Mouse (Mus musculus): ENCODE measurements at regions not wholly inside any gene's neighbourhood (a gene's known extent, or its start where the extent isn't known, plus 50 kb on each side); places are given as distances from the start of the nearest gene placed in this dataset.

DNA sequence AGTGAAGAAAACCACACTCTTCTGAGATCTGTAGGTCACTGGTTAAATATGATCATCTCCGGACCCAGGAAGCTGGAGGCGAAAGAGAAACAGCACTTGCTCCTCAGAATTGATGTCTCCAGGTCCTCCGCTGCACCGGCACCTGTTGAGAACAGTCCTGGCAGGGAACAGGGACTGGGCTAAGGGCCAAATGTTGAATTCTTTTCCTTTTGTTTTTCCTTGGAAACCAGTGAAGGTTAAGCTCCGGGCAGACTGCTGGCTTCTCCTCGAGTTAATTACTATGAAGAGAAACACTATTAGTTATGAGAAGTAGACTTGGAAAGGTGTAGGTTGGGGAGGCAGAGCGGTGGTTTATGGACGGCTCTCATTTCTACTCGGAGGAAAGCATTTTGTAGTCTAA is 242.7 kb downstream of the Rngtt start:
- DNase-seq (ENCODE audit: low read depth, low spot score), result no peak

DNA sequence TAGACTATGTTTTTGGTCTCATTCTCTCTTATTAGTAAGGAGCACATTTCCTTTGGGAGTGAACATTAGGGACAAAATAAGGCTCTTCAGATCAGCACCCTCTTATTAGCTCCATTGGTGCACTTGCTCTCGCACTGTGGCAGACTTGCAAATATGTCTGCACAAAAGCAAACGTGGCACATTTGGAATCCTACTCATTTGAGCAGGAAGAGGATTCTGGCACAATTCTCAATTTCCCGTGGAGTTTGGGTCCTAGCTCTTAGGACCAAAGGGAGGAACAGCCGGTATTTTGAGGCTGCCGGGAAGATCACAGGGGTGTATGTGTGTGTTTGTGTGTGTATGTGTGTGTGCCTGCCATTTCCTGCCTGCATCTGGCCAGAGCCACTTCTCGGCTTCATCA is 244.5 kb downstream of the Rngtt start:
- no peak for DNase-seq (ENCODE audit: low read depth, low spot score)

DNA sequence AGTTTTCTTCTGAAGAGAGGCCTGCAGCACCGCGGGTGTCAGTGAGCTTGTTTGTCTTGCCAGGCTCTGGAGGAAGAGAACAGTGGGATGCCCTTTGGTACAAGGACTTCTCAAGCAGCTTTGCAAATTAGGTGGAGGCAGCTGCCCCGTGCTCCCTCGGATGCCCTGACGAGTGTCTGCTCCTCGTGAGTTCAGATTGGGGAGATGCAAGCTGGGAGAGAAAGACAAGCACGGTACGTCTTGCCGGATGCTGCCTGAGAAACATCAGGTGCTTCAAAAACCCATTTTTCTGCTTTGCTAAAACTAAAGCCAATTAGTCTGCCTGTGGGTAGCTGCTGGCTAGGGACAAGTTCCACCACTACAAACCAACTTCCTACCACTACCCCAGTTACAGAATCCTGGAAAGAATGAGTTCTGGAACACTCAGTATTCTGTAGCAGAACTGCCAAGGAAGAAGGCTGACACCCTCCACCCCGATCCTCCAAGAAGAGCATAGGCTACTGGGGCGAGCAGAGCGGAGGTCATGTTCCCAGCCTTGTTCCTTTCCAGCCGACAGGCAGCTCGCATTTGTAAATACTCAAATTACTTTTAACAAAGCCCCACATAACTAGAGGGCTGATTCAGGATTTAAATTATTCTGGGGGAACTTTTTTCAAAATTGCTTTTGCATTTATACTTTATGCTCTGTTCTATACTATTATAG is 245.3 kb downstream of the Rngtt start:
- DNase-seq (ENCODE audit: low read depth, low spot score), result no peak

DNA sequence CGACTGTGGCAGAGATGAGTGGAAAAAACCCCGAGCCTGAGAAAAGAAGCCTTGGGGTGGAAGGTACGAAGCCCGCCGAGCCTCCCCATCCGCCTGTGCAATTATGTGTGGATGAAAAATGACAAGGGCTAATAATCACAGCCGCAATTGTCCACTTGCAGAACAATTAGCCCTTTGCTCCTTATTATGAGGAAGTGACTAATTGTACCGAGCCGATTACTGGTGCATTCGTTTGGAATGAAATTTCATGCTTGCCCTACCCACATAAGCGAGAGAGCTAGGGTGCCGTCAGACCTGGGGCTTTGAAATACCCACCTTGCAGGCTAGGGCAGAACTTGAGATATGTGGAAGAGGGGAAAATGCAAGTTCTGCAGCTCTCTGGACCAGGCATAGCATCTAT is 245.9 kb downstream of the Rngtt start:
- DNase-seq (ENCODE audit: low read depth, low spot score), result no peak

DNA sequence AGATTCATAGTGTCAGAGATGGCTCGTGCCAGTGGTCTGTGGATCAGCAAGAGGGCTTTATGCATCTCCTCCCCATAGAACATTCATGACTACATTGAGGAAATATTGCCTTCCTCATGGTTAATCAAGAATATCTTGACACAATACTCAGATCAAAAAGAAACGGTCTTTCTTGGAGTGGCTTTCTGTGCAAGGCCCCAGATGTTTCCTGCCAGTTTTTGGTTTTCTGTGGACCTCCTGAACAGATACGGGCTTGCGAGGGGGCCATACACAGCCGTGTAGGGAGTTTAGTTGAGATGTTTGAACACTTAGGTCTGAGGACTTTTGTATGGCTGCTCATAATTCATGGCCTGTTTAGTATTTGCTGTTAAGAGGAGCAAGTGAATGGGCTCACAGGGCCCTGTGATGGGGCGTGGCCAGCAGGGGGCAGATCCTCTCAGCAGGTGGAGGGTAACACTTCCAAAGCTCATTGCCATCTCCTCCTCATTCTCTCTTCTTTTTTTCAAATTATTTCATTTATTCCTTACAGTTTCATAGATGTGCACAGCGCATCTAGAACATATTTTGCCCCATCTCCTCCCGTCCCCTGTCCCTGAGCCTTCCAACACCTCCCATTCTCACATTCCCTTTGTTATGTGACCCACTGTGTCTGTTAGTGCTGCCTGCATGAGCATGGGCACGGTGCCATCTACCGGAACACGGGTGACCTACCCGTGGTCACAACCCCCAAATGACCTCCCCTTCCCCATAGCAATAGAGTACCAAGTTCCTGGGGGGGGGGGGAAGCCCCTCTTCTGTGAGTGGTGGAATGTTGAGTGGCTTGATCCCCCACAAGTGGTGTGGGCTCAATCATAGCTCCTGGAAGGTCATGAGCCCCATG is 246.8 kb downstream of the Rngtt start:
- DNase-seq (ENCODE audit: low read depth, low spot score), result no peak

DNA sequence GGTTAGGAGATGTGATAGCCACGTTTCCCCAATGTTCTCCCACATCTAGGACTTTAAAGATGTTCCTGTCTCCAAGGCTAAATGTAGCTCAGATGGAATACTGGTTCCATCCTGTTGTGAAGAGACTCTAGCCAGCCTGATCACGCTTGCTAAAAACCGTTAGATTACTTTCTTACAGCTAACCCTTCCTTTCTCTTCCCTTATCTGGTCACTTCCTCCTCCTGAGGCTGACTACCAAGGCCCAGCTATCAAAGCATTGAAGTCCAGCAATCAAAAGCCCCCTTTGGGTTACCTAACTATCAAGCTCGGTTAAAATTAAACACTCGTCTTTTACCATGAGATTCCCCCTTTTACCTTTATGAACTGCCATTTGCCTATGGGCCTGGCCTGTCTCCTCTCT is 260.2 kb downstream of the Rngtt start:
- no peak for DNase-seq (ENCODE audit: low read depth, low spot score)

DNA sequence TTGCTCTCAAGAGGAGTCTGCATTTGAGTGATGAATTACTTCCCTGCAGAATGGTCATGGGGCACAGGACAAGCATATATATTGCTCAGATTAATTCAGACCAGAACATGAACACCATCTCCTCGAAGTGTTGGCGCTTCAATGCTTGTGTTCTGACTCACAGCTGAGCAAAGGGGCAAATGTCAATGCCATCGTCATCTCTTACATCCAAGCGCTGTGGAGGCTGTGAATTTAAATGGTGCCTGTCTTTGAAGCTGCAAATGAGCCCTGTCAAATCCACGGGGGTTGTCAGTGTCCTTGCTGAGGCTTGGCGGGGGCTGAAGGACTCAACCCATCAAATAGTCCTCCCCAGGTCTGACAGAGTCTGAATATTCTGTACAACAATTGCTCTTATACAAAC is 261.2 kb downstream of the Rngtt start:
- DNase-seq (ENCODE audit: low read depth, low spot score), result no peak

DNA sequence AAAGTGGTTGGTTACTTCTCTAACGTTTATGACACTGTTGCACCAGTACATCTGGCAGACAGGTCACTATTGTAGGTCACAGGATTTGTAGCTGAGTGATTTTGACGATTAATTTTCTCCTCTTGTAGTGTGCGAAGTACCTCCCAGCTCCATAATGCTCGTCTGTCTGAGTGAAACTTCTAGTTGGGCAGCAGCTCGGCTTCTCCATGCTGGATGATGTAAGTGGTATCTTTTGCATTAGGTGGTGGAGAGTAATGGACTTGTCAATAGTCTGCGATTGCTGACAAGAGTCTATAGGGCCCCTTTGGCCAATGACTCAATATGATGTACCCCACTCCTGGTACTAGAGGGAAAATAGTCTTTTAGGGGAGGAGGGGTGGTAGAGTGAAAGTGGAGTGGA is 267.5 kb downstream of the Rngtt start:
- no peak for DNase-seq (ENCODE audit: low read depth, low spot score)

DNA sequence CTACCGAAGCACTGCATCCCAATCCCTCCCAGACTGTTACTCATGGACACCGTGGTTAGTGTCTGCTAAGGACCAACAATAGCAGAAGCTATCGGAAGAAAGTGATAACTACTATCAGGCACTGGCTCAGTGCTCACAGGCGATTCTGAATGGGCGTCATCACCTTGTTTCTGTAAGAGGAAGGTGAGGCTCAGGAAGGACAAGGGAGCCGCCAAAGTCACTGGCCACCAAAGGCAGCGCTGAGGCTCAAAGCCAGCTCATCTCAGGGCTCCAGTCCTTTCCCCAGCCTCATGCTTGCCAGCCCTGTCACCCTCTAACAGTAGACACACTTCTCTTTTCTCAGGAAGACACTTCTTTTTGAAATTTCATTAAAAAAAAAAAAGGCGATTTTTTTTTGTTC is 270.4 kb downstream of the Rngtt start:
- DNase-seq (ENCODE audit: low read depth, low spot score), result no peak

DNA sequence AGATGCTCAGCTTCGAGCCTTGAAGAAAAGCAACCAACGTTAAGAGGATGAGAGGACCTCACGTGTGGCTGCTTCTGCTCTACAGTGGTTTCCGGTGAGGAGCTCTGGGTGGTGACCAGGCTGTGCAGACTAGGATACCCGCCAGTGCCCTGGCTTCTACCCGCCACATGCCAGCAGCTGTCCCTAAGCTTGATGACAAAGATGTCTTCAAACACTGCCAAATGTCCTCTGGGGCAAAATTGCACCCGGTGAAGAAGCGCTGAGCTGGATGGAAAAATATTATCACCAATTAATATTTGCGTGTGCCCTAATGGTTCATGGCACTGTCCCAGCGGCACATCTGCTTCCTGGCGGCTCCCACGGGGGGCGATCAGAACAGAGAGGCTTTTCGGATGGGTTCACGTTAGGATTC is 271.1 kb downstream of the Rngtt start:
- DNase-seq (ENCODE audit: low read depth, low spot score), result no peak

DNA sequence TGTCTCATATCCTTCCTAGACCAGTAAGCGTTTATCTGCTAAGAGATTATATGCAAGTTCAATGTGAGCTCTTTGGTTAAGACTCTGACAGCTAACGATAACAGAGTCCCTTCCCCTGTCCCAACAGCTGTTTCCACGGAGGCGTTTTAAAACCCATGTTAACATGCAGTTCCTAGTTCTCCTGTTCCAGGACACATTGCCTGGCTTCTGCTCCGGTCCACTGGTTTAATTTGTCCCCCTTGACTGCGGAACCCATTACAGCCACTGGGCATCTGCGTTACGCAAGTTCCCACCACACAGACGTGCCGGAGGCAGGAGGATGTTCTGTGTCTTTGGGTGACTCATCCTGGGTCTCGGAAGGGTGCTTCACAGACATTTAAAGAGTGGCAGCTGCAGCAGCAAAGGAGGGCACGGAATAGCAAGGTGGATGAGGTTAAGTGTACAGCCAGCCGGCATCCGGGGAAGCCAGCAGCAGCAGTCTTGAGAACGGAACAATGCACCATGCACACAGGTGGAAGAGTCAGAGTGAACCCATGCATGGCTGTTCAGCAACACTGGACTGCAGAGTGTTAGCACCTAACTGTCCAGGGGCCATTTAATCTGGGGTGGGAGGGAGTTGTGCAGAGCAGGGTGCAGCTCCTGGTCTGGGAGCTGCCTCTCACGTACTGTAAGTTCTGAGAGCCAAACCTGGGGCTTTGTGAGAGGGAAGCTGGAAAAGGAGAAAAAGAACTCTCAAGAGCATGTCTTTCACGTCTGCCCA is 271.8 kb downstream of the Rngtt start:
- no peak for DNase-seq (ENCODE audit: low read depth, low spot score)

DNA sequence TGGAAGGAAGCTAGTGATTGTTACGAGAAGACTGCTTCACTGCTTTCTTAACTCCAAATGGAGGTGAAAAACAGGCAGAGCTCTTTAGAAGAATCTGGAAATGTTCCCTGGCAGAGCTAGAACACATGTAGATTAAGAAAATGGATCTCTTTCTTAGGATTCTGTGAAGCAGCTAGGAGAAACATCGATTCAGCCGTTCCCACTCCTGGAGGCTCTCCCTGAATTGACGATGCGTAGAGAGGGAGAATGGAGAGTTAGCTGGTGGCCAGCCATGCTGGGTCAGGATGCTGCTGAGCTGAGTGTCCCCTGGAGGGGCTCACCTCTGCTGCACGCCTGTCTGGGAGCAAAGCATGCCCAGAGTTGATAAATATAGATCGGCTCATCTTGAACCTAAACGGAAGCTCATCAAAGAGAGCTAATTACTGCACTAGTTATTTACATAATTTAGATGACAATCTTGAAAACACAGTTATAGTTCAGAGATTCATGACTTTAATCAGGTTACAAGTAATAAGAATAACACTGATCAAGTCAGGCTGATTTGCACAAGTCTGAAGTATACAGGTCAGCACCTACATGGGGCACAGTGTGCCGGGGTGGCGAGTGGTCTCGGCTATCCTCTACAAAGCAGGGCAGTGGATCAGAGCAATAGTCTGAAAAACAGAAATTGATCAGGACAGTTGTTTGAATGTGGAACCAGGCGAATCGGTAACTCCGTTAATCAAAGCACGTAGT is 273.0 kb downstream of the Rngtt start:
- DNase-seq (ENCODE audit: low read depth, low spot score), result no peak

DNA sequence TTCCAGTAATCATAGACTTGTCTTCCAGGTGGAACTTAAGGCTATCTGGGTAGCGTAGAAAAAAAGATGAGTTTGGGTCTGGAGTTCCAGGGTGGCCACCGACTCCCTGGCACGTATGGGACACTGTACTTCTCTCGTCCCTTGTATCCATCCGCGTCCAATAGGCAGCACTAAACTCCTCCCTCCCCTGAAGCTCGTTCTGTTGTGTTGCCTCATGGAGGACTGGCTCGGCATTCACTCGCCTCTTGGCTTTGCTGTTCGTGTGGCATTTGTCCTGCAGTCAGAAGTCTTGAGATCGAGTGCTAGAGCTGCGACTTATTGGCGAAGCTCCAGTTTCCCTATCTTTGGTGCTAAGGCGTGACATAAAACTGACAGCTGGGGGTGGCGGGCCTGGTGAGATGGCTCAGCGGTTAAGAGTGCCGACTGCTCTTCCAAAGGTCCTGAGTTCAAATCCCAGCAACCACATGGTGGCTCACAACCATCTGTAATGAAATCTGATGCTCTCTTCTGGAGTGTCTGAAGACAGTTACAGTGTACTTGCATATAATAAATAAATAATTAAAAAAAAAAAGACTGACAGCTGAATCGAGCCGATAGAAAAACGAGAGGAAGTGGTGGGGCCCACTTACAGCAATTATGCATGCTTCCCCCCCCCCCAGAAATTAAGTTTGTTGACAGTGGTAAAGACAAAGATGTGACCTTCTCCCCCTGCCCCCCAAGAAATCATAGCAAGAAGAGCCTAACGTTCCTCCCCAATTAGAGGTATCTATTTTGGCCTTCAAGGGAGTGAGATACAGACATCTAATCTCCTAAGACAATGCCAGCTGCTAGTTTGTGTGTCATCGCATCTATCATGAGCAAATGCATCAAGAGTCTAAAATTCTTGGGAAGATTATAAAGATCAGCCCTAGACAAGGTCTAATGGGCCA is 274.1 kb downstream of the Rngtt start:
- no peak for DNase-seq (ENCODE audit: low read depth, low spot score)

DNA sequence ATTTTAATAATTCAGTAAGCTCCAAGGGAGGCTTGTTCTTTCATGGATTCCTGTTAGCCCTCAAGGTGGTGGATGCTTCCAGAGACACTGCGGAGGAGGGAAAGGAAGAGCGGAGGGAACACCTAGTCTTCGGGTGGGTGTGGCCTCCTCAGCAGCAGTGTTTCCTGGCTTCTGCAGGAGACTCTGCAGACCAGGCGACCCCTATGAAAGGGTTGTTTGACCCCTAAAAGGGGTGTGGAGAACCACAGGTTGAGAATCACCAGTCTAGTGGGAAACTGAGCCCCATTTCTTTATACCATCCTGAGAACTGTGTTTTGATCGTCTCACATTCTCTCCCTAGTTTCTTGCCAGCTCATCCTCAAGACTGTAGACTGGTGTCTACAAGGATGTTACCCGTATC is 275.7 kb downstream of the Rngtt start:
- DNase-seq (ENCODE audit: low read depth, low spot score), result no peak

DNA sequence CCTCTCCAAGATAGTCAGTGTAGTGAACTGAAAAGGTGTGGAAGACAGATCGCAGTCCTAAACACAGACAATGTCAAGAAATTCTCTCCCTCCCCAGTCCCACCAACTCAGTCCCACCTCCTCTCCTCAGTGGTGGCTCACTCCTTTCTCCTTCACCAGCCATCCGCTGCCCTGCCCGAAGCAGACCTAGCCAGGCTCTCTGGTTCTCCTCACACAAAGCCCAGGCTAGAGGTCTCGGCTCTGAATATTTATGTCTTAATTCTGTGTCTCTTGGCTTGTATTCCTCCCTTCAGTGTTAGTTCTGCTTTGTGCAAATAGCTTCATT is 276.1 kb downstream of the Rngtt start:
- no peak for DNase-seq (ENCODE audit: low read depth, low spot score)

DNA sequence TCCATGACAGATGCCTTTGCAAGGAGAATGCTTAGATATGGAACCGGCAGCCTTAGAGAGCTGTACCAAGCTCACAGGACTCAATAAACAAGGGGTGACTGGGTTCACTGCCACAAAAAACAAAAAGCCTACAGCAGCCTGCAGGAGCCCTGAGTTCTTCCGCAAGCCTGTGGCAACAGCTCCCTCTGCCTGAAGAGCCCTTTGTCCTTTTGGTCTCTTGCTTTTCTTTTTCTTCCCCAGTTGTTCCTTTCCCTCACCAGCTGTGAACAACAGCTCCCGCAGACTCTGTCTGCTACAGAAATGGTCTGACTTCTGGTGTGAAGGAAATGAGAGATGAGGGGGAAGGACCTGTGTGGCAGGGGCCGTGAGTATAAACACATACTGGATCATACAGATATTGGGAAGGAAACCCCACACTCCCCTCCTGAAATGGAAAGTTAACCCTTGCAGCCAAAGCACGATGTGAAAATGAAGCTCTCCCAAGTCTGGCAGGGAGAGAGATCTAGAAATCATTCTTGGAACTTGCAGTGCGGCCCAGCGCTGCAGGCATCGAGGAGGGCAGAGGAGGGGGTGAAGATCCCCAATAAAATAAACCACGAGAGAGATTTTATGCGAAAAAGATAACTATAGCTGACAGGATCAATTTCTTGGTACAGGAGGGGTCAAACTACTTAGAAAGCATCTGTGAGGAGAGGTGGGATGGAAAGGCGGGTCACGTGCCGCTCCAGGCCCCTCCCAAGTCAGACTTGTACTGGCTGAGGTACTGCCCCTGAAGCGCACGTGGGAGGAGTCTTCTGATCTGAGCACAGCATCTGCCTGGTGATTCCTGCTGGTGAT is 276.7 kb downstream of the Rngtt start:
- DNase-seq (ENCODE audit: low read depth, low spot score), result no peak

DNA sequence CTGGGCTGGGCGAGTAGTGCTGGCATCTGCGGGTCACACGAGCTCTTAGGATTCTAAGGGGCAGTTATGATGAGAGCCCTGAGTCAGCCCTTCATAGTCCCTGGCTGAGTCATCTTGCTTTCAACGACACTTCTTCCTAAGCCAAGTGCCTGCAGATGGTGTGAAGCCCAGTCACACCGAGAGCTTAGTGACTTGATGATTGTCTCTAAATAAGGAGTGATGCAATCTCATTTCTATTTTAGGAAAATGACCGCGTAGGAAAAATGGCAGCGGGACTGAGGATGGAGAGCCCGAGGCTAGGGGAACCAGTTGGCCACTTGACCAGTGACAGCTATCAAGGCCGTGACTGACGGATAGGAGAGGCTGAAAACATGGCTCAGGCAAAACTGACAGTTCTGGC is 277.6 kb downstream of the Rngtt start:
- no peak for DNase-seq (ENCODE audit: low read depth, low spot score)

DNA sequence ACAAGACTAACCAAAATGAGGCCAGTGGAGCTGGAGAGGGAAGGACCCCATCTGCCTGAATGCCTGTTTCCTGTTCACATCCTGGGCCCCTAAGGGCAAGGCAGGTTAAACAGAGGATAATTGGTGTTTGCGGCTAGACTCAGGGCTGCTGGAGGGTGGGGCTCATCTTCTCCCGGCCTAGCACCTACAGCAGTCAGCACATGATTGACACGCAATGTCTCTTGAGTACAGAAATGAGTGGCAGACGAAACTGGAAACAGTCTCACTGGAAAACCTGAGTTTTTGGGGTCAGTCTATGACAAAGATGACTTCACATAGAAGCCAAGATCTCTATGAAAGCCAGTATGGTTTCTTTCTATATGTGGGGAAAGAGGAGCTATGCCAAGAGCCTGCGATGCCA is 278.0 kb downstream of the Rngtt start:
- DNase-seq (ENCODE audit: low read depth, low spot score), result no peak

DNA sequence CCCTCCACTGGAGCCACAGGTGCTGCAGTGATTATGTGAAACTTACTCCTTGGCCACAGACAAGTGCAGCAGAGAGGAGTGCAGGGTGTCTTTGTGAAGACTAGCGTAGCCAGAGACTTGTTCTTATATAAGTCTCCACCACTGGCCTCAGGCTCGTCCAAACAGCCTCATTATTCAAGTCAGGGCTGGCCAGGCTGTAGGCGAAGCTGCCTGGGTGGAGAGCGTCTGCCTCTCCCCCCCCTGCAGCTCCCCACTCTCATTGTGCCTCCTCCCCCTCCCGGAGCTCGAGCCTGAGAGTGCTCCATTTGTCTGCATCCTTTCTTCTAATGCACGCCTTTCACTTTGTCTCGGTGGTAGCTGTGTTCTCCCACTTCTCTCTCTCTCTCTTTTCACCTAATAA is 279.1 kb downstream of the Rngtt start:
- no peak for DNase-seq (ENCODE audit: low read depth, low spot score)

All from WW6 (cell line).